Mouse (Mus musculus) layer of hippocampus, postnatal 36 days (tissue): Measurements from ENCODE around the gene March2. TPM values are rescaled to one million over a fixed set of nuclear protein-coding genes. Genes with fewer than 3 reads are reported as not detected.

Experiments used
- total RNA-seq, 2 experiments: library from RNA; stranded (reverse); gene quantifications; 2 replicates each; pipeline ENCODE4 v1.2.3; 2021

Gene March2
- total RNA-seq, 2 experiments from 2014 or later = 83.7 to 88.1 TPM

Other genes starting within 250 kb of the March2 start
- 10 to 100 TPM; 25.3 to 36.6 TPM for gene Adamts10, start 194.5 kb downstream of the March2 start, total RNA-seq
- 1 to 10 TPM; 1.4 to 1.8 TPM for gene Myo1f, start 163.0 kb downstream of the March2 start, total RNA-seq
- 10 to 100 TPM; 46.2 to 46.7 TPM for gene Zfp414, start 89.6 kb downstream of the March2 start, total RNA-seq
- gene Pram1, start 80.6 kb downstream of the March2 start, total RNA-seq = under 1 TPM in 1 of 2 experiments, not detected in 1; 0.50 TPM
- 100 to 1,000 TPM; 157 to 166 TPM for gene Hnrnpm, start 31.8 kb downstream of the March2 start, total RNA-seq
- 100 to 1,000 TPM; 280 to 301 TPM for gene Rab11b, start 41.9 kb upstream of the March2 start, total RNA-seq
- 1 to 10 TPM; 3.3 to 5.9 TPM for gene Angptl4, start 63.2 kb upstream of the March2 start, total RNA-seq
- gene Kank3, start 91.8 kb upstream of the March2 start, total RNA-seq = 10 to 100 TPM; 35.0 to 36.2 TPM
- gene Rps28, start 105.9 kb upstream of the March2 start, total RNA-seq = 100 to 1,000 TPM; 742 to 754 TPM
- gene Ndufa7, start 105.9 kb upstream of the March2 start, total RNA-seq = 100 to 1,000 TPM; 207 to 228 TPM
- 10 to 100 TPM; 22.2 to 24.9 TPM for gene Cd320, start 124.4 kb upstream of the March2 start, total RNA-seq
- gene Gm7029, start 155.2 kb upstream of the March2 start, total RNA-seq = not detected
- 1 to 10 TPM; 1.9 to 2.5 TPM for gene Kifc1, start 172.0 kb upstream of the March2 start, total RNA-seq
- not detected for gene Platr17, start 186.5 kb upstream of the March2 start, total RNA-seq
- gene Daxx, start 190.7 kb upstream of the March2 start, total RNA-seq = 10 to 100 TPM; 25.4 to 33.0 TPM
- gene Tapbp, start 197.2 kb upstream of the March2 start, total RNA-seq = 10 to 100 TPM; 32.5 to 38.9 TPM
- gene Zbtb22, start 197.2 kb upstream of the March2 start, total RNA-seq = 10 to 100 TPM; 26.9 to 30.8 TPM
- gene Rgl2, start 210.9 kb upstream of the March2 start, total RNA-seq = 10 to 100 TPM; 66.4 to 79.8 TPM
- 10 to 100 TPM; 85.6 to 91.8 TPM for gene Pfdn6, start 221.7 kb upstream of the March2 start, total RNA-seq
- gene Wdr46, start 222.0 kb upstream of the March2 start, total RNA-seq = 10 to 100 TPM; 15.9 to 17.9 TPM
- gene B3galt4, start 232.8 kb upstream of the March2 start, total RNA-seq = 1 to 10 TPM; 4.5 to 6.2 TPM
- gene Vps52, start 237.1 kb upstream of the March2 start, total RNA-seq = 10 to 100 TPM; 80.0 to 84.8 TPM
- 100 to 1,000 TPM; 327 to 330 TPM for gene Rps18, start 237.3 kb upstream of the March2 start, total RNA-seq